In genomic region chr12:71014845-71015362, GRCm38 (mm10) we compare ENCODE assay signal across 8 mouse cellular contexts. TPM values are rescaled to one million over a fixed set of nuclear protein-coding genes. Genes with fewer than 3 reads are reported as not detected.
DNase-seq lines count a peak whose midpoint lies in the region; ATAC-seq and TF ChIP-seq lines count a peak whose summit lies in the region.

No protein-coding gene starts in this region.

- WGBS in cerebellum, adult 2 months, result under 1% methylated on average over 32 of the region's 32 CpGs
- WGBS in lung, embryonic 16.5 days, result under 1% methylated on average over 24 of the region's 32 CpGs
- WGBS in forebrain, embryonic 16.5 days, result 1% methylated on average over 30 of the region's 32 CpGs
- WGBS in limb, embryonic 15.5 days, result under 1% methylated on average over 28 of the region's 32 CpGs
- 2% methylated on average over 32 of the region's 32 CpGs for WGBS in neural tube, embryonic 13.5 days

- H3K9me3 ChIP-seq in lung, embryonic 16.5 days (ENCODE audit: control insufficient read depth, low read length), result no peaks in the 10 kb centered on the region
- H3K9me3 ChIP-seq in forebrain, embryonic 16.5 days (ENCODE audit: control insufficient read depth, low read length), result no peaks in the 10 kb centered on the region
- no peaks in the 10 kb centered on the region for H3K9me3 ChIP-seq in limb, embryonic 15.5 days
- no peaks in the 10 kb centered on the region for H3K9me3 ChIP-seq in neural tube, embryonic 13.5 days

- H3K9ac ChIP-seq in lung, embryonic 16.5 days (ENCODE audit: low read length), result peak overlapping the region; percentile 80
- H3K9ac ChIP-seq in forebrain, embryonic 16.5 days (replicated peaks; ENCODE audit: low read depth, low read length), result peak overlapping the region; percentile 89
- H3K9ac ChIP-seq in limb, embryonic 15.5 days, result peak overlapping the region; percentile 74
- peak overlapping the region; percentile 88 for H3K9ac ChIP-seq in neural tube, embryonic 13.5 days

- H3K4me3 ChIP-seq in cerebellum, adult 2 months (replicated peaks; ENCODE audit: insufficient read depth, low read depth, low read length), result peak overlapping the region; percentile 95
- peak overlapping the region; percentile 97 for H3K4me3 ChIP-seq in lung, embryonic 16.5 days (ENCODE audit: low read length)
- H3K4me3 ChIP-seq in forebrain, embryonic 16.5 days (replicated peaks; ENCODE audit: low read length), result peak overlapping the region; percentile 99
- peak overlapping the region; percentile 100 for H3K4me3 ChIP-seq in limb, embryonic 15.5 days
- H3K4me3 ChIP-seq in neural tube, embryonic 13.5 days, result peak overlapping the region; percentile 98

- H3K36me3 ChIP-seq in lung, embryonic 16.5 days (ENCODE audit: control insufficient read depth, insufficient read depth, low read length), result peaks cover under 1% of the 10 kb centered on the region
- H3K36me3 ChIP-seq in forebrain, embryonic 16.5 days (ENCODE audit: control insufficient read depth, insufficient read depth), result peaks cover 9% of the 10 kb centered on the region; the same call in 1 of the 2 replicates
- peaks cover 10% of the 10 kb centered on the region for H3K36me3 ChIP-seq in limb, embryonic 15.5 days
- H3K36me3 ChIP-seq in neural tube, embryonic 13.5 days, result peaks cover 23% of the 10 kb centered on the region

- no peak for TF ChIP-seq POLR2A in cerebellum, adult 2 months (IDR thresholded peaks at IDR 0.05; ENCODE audit: borderline replicate concordance, insufficient read depth, low read length)

- TF ChIP-seq CTCF in cerebellum, adult 2 months (IDR thresholded peaks at IDR 0.05; ENCODE audit: borderline replicate concordance, insufficient read depth, low read depth, low read length), result no peak

- peaks cover 15% of the 10 kb centered on the region for H3K4me1 ChIP-seq in cerebellum, adult 2 months (ENCODE audit: control insufficient read depth, insufficient read depth, low read length)
- peaks cover 19% of the 10 kb centered on the region for H3K4me1 ChIP-seq in lung, embryonic 16.5 days (replicated peaks; ENCODE audit: control insufficient read depth, insufficient read depth, low read length)
- peaks cover 25% of the 10 kb centered on the region for H3K4me1 ChIP-seq in forebrain, embryonic 16.5 days (replicated peaks; ENCODE audit: control insufficient read depth, insufficient read depth, low read length)
- H3K4me1 ChIP-seq in limb, embryonic 15.5 days, result peaks cover 18% of the 10 kb centered on the region
- peaks cover 35% of the 10 kb centered on the region for H3K4me1 ChIP-seq in neural tube, embryonic 13.5 days (replicated peaks)

- peak overlapping the region; percentile 96 for H3K27ac ChIP-seq in cerebellum, adult 2 months (ENCODE audit: insufficient read depth, low read length)
- H3K27ac ChIP-seq in lung, embryonic 16.5 days (ENCODE audit: low read length), result peak overlapping the region; percentile 97
- H3K27ac ChIP-seq in forebrain, embryonic 16.5 days (ENCODE audit: low read length), result peak overlapping the region; percentile 99
- peak overlapping the region; percentile 98 for H3K27ac ChIP-seq in limb, embryonic 15.5 days
- H3K27ac ChIP-seq in neural tube, embryonic 13.5 days (replicated peaks), result peak overlapping the region; percentile 98

- ATAC-seq in lung, embryonic 16.5 days (ENCODE audit: low read depth), result peak; percentile 71
- no peak for ATAC-seq in forebrain, embryonic 16.5 days
- peak; percentile 59; the same call in 1 of the 2 replicates for ATAC-seq in limb, embryonic 15.5 days (ENCODE audit: insufficient number of reproducible peaks, low FRiP score, low TSS enrichment, low read depth)
- peak; percentile 5 for ATAC-seq in neural tube, embryonic 13.5 days (ENCODE audit: low read depth)

- H3K4me2 ChIP-seq in lung, embryonic 16.5 days (ENCODE audit: low read depth, low read length), result peak overlapping the region; percentile 84
- peak overlapping the region; percentile 85 for H3K4me2 ChIP-seq in forebrain, embryonic 16.5 days (ENCODE audit: low read length)
- peak overlapping the region; percentile 73 for H3K4me2 ChIP-seq in limb, embryonic 15.5 days
- peak overlapping the region; percentile 84 for H3K4me2 ChIP-seq in neural tube, embryonic 13.5 days

- no peaks in the 10 kb centered on the region for H3K27me3 ChIP-seq in cerebellum, adult 2 months (ENCODE audit: control insufficient read depth, insufficient read depth, low read length)
- H3K27me3 ChIP-seq in lung, embryonic 16.5 days (ENCODE audit: control insufficient read depth, insufficient read depth, low read depth, low read length), result no peaks in the 10 kb centered on the region
- no peaks in the 10 kb centered on the region for H3K27me3 ChIP-seq in forebrain, embryonic 16.5 days (replicated peaks; ENCODE audit: control insufficient read depth, insufficient read depth, low read length)
- H3K27me3 ChIP-seq in limb, embryonic 15.5 days, result no peaks in the 10 kb centered on the region
- no peaks in the 10 kb centered on the region for H3K27me3 ChIP-seq in neural tube, embryonic 13.5 days

- no peak for DNase-seq in cerebellum, adult 2 months
- DNase-seq in cerebellum, adult 9-11 months, result no peak
- no peak for DNase-seq in lung, adult 18-20 months
- no peak for DNase-seq in urinary bladder, postnatal 10 days (ENCODE audit: low spot score)

RNA-seq across cellular contexts. Expression of gene Arid4a, which starts 0.9 kb away (rescaled TPM):
- 18.5 and 20.6 TPM in 2 replicates for polyA plus RNA-seq in cerebellum, adult 2 months (2012; rRNA removed)
- 44.7 and 47.7 TPM in 2 replicates for polyA plus RNA-seq in lung, embryonic 16.5 days (2015; fragmentation: Nextera tagmentation; extraction: Ambion mirVana)
- 51.2 and 52.1 TPM in 2 replicates for polyA plus RNA-seq in forebrain, embryonic 16.5 days (2015; fragmentation: Nextera tagmentation; extraction: Ambion mirVana)
- 39.0 and 40.9 TPM in 2 replicates for polyA plus RNA-seq in limb, embryonic 15.5 days (2015; fragmentation: Nextera tagmentation; extraction: Ambion mirVana)
- 44.2 and 45.8 TPM in 2 replicates for polyA plus RNA-seq in neural tube, embryonic 13.5 days (2015; fragmentation: Nextera tagmentation; extraction: Ambion mirVana)

RNA-seq across cellular contexts. Expression of gene Psma3, which starts 40.5 kb away (rescaled TPM):
- 177 and 184 TPM in 2 replicates for polyA plus RNA-seq in cerebellum, adult 2 months (2012; rRNA removed)
- polyA plus RNA-seq in lung, embryonic 16.5 days (2015; fragmentation: Nextera tagmentation; extraction: Ambion mirVana), result 582 and 594 TPM in 2 replicates
- 575 and 587 TPM in 2 replicates for polyA plus RNA-seq in forebrain, embryonic 16.5 days (2015; fragmentation: Nextera tagmentation; extraction: Ambion mirVana)
- 511 and 556 TPM in 2 replicates for polyA plus RNA-seq in limb, embryonic 15.5 days (2015; fragmentation: Nextera tagmentation; extraction: Ambion mirVana)
- 626 and 642 TPM in 2 replicates for polyA plus RNA-seq in neural tube, embryonic 13.5 days (2015; fragmentation: Nextera tagmentation; extraction: Ambion mirVana)
